In genomic region chr3:84935729-84936128, GRCm38 (mm10) we compare ENCODE assay signal across 19 mouse cellular contexts.
DNase-seq lines count a peak whose midpoint lies in the region; ATAC-seq and TF ChIP-seq lines count a peak whose summit lies in the region.
"Had no signal": no experiment of that assay in that cellular context is flagged by ENCODE, and none has a peak within 500 bp of the region (broad histone marks: within the 10 kb centered on the region; RNA-seq: fewer than 3 reads in every experiment).

No protein-coding gene starts in this region.

- ATAC-seq in heart, postnatal 0 days (ENCODE audit: insufficient read depth, low read depth), result no peak
- ATAC-seq in hindbrain, embryonic 16.5 days, result no peak
- ATAC-seq: forebrain, embryonic 13.5 days; forebrain, postnatal 0 days; inflammation-experienced regulatory T-cells, adult 6 months; intestine, postnatal 0 days had no signal

- H3K4me1 ChIP-seq in heart, postnatal 0 days (ENCODE audit: control insufficient read depth, insufficient read depth), result peaks cover 2% of the 10 kb centered on the region; the same call in 1 of the 2 replicates
- peaks cover 4% of the 10 kb centered on the region; the same call in 1 of the 2 replicates for H3K4me1 ChIP-seq in hindbrain, embryonic 16.5 days (ENCODE audit: control insufficient read depth, insufficient read depth, low read depth, low read length)
- H3K4me1 ChIP-seq: heart, embryonic 15.5 days had no signal

- no peak overlapping the region for H3K27ac ChIP-seq in heart, postnatal 0 days (ENCODE audit: low read depth)
- H3K27ac ChIP-seq in hindbrain, embryonic 16.5 days (ENCODE audit: low read depth, low read length), result no peak overlapping the region
- H3K27ac ChIP-seq: embryonic facial prominence, embryonic 10.5 days; forebrain, embryonic 13.5 days; heart, adult 2 months; heart, embryonic 15.5 days; hindbrain, embryonic 15.5 days had no signal

- no peak for TF ChIP-seq EP300 in heart, postnatal 0 days (IDR thresholded peaks at IDR 0.05; ENCODE audit: low read depth)

- H3K4me2 ChIP-seq in heart, postnatal 0 days (ENCODE audit: low read depth, low read length), result no peak overlapping the region
- no peak overlapping the region for H3K4me2 ChIP-seq in hindbrain, embryonic 16.5 days (ENCODE audit: low read length)
- H3K4me2 ChIP-seq: forebrain, embryonic 13.5 days; heart, embryonic 11.5 days; heart, embryonic 15.5 days; hindbrain, embryonic 15.5 days had no signal

- no peak for TF ChIP-seq CTCF in heart, postnatal 0 days (IDR thresholded peaks at IDR 0.05; ENCODE audit: low read depth)

- H3K9me3 ChIP-seq in heart, postnatal 0 days (replicated peaks; ENCODE audit: control insufficient read depth, low read length), result no peaks in the 10 kb centered on the region
- no peaks in the 10 kb centered on the region for H3K9me3 ChIP-seq in hindbrain, embryonic 16.5 days (ENCODE audit: control insufficient read depth, low read length)
- H3K9me3 ChIP-seq: embryonic facial prominence, embryonic 10.5 days; forebrain, embryonic 13.5 days; G1E; heart, embryonic 15.5 days; hindbrain, embryonic 15.5 days had no signal

- no peaks in the 10 kb centered on the region for H3K36me3 ChIP-seq in heart, postnatal 0 days (replicated peaks; ENCODE audit: control insufficient read depth, insufficient read depth, low read length)
- no peaks in the 10 kb centered on the region for H3K36me3 ChIP-seq in hindbrain, embryonic 16.5 days (ENCODE audit: control insufficient read depth, insufficient read depth, low read length)
- H3K36me3 ChIP-seq: embryonic facial prominence, embryonic 10.5 days; heart, embryonic 15.5 days; hindbrain, embryonic 15.5 days had no signal

- H3K9ac ChIP-seq in heart, postnatal 0 days (replicated peaks; ENCODE audit: low read depth, low read length), result no peak overlapping the region
- no peak overlapping the region for H3K9ac ChIP-seq in hindbrain, embryonic 16.5 days (ENCODE audit: low read depth, low read length)
- H3K9ac ChIP-seq: forebrain, embryonic 13.5 days; forebrain, postnatal 0 days; heart, embryonic 15.5 days; hindbrain, embryonic 15.5 days had no signal

- WGBS in heart, postnatal 0 days, result 75% methylated on average over 1 of the region's 1 CpGs
- 70% methylated on average over 1 of the region's 1 CpGs for WGBS in hindbrain, embryonic 16.5 days

- H3K4me3 ChIP-seq in heart, postnatal 0 days (ENCODE audit: low read depth, low read length), result no peak overlapping the region
- H3K4me3 ChIP-seq in hindbrain, embryonic 16.5 days (ENCODE audit: low read length), result no peak overlapping the region
- H3K4me3 ChIP-seq: embryonic facial prominence, embryonic 10.5 days; forebrain, embryonic 13.5 days; heart, adult 2 months; heart, embryonic 15.5 days; hindbrain, embryonic 15.5 days had no signal

- intact Hi-C loops in heart, postnatal 36 days (cut with DNase I), result loop anchor here (5.0 to 10.0 kb wide), 2 partner anchors 179 to 337 kb away; no protein-coding TSS in a partner anchor

- DNase-seq in adrenal gland, adult (ENCODE audit: inconsistent age in 2 of 2, low spot score in 1 of 2), result peak; percentile 33 to 70
- DNase-seq in adrenal gland, postnatal 10 days, result no peak
- DNase-seq in heart, postnatal 0 days (ENCODE audit: low spot score), result peak; percentile 4
- DNase-seq in heart, postnatal 36 days, result no peak
- peak; percentile 84 for DNase-seq in 3T3-L1 (ENCODE audit: low read depth, low spot score)
- DNase-seq in NIH3T3 (ENCODE audit: low read depth), result peak; percentile 41
- no peak for DNase-seq in kidney, postnatal 25 days
- DNase-seq: gastrocnemius, postnatal 14 days; heart, adult 2 months had no signal

- no peaks in the 10 kb centered on the region for H3K27me3 ChIP-seq in heart, postnatal 0 days (ENCODE audit: control insufficient read depth, insufficient read depth, low read length)
- no peaks in the 10 kb centered on the region for H3K27me3 ChIP-seq in hindbrain, embryonic 16.5 days (replicated peaks; ENCODE audit: control insufficient read depth, insufficient read depth, low read length)
- H3K27me3 ChIP-seq: forebrain, embryonic 13.5 days; heart, embryonic 15.5 days; hindbrain, embryonic 15.5 days had no signal

Comparison
In these comparisons a context has a peak if more than half of its experiments do, and no peak if none do; other contexts are left out.
1. DNase-seq: peak in adrenal gland, adult (2 of 2), heart, postnatal 0 days (single experiment), 3T3-L1 (single experiment) and NIH3T3 (single experiment); none in adrenal gland, postnatal 10 days (single experiment), heart, postnatal 36 days (0 of 2) and kidney, postnatal 25 days (0 of 2).